Mouse (Mus musculus) left cerebral cortex, adult 2 months (tissue): Measurements from ENCODE around the gene Tspan18. TPM values are rescaled to one million over a fixed set of nuclear protein-coding genes. Genes with fewer than 3 reads are reported as not detected.

Experiments used
- DNase-seq, 2 experiments: peaks; one replicate each; pipeline ENCODE4 v3.0.0; 2021 to 2022; ENCODE audit warnings: low spot score in 2 of 2, mixed read lengths in 1 of 2; ENCODE audit errors: extremely low spot score in 1 of 2
- H3K27ac ChIP-seq: fragments of 200-600 bp; 2 replicates; pipeline ENCODE4 v1.8.1; 2022
- H3K4me3 ChIP-seq: fragments of 200-600 bp; 2 replicates; pipeline ENCODE4 v1.8.1; 2022
- CTCF ChIP-seq: fragments of 200-600 bp; IDR thresholded peaks from 2 replicates; pipeline ENCODE4 v1.8.1; 2022; ENCODE audit warnings: antibody characterized with exemption, mild to moderate bottlenecking, moderate library complexity
- intact Hi-C: fragments of 180-260 bp; cut with DNase I; formaldehyde crosslinking; loops from one replicate; pipeline ENCODE4 v1.15.1; 2025
- long read RNA-seq, 2 experiments: library from polyadenylated mRNA; stranded (forward); transcript quantifications; one replicate each; pipeline ENCODE4 v2.0.0; 2021; ENCODE audit warnings: borderline mapping rate in 2 of 2
- total RNA-seq, 2 experiments: library from RNA; stranded (reverse); gene quantifications; 2 replicates each; pipeline ENCODE4 v1.2.3; 2021

Tspan18 gene
- 1 to 10 TPM; 1.5 to 3.0 TPM for total RNA-seq
- long read RNA-seq, experiment 1, partial matches to known transcripts, result 0 of 4 reads
- long read RNA-seq, experiment 1, other reads (novel, unspliced or antisense), result 1 of 4 reads
- long read RNA-seq, experiment 2, partial matches to known transcripts, result 0 of 5 reads
- long read RNA-seq, experiment 2, other reads (novel, unspliced or antisense), result 0 of 5 reads

DNA sequence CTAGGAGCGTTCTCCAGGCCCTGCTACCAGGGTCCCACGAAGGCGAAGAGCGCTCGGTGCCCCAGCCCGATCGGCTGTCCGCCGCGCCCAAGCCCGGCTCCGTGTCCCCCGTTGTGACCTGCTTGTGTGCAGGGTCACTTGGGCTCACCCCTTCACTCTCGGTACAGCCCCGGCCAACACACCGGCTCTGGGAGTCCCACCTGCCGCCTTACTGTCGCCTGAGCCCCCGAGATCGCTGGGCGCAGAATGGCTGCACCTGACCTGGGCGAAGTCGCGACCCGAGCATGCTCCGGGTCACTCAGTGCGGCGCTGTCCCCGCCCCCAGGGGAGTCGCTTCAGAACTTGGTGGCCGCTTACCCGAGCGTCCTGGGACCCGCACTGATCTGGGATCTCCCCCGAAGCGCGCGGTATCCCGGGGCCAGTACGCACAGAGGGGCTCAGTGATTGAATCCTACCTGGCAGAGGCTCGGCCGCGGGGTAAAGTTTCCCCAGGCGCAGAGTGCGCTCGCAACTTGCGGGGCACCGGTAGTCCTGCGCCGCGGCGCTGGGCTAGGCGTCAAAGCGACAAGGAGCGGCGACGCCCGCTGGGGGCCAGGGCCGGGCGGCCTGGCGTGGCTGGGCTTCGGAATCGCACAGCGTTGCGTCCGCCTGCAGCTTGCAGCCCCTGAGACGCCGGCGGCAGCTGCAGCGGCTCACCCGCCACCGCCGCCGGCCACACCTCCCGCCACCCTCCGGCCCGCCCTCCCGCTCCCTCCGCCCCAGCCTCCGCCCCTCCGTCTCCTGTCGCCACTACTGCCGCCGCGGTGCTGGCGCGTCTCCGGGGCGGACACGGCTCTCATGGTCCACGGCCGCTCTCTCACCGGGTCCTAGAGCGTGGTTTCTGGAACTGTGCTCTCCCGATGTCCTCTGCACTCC is at the start of gene Tspan18:
Gene Tspan18 (minus strand): TSS at position 689 of the 915 bp plus-strand sequence.
- Histone ChIP-seq H3K27ac (no peak within 1 kb of the TSS), H3K4me3 (peak within 1 kb of the TSS; percentile 63)
- DNase-seq, result peak; percentile 33 to 43
- TF ChIP-seq CTCF, result no peak; the same call in 1 of the 2 replicates
- intact Hi-C loops, result loop anchor here (1.0 to 5.0 kb wide), 3 partner anchors 83 to 117 kb away; no protein-coding TSS in a partner anchor

DNA sequence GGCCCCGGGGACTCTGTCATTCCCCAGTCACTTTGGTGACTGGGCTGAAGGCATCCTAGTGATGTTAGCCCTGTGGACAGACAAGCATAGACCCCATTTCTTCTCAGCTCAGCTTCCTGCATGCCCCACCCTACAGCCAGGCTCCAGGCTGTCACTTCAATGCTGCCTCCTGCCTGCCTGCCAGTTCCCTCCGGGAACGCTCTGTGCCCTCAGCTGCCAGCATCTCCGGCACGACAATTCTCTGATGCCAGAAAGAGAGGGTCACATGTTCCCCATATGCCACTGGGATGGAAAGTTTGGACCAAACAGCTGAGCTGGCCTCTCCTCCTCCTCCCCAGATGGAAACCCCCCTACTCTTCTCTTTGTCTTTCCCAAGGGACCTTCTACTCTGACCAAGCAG is 49.5 kb upstream of the Tspan18 start:
- no peak for DNase-seq
- no peak for TF ChIP-seq CTCF
- H3K27ac ChIP-seq, result no peak overlapping the region
- no peak overlapping the region for H3K4me3 ChIP-seq
- intact Hi-C loops, result no loop called here

DNA sequence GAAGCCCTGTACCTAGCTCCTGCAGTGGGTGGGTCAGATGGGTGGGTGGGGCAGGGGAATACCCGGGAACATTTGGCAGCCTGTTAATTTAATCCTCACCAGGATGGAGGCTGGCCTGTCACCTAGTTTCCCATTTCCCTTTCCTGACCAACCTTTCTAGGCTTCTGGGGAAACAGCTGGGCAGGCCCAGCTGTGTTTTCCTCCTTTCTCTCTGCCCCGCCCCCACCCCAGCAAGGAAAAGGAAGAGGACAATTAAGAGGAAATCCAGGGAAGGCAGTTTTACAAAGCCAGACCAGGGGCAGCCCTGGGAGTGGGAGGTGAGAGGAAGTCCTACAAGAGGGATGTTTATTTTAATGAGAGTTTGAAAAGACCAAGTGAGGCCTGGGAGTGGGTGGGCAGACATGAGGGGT is 46.4 kb upstream of the Tspan18 start:
- DNase-seq, result no peak
- Histone ChIP-seq H3K4me3 (no peak overlapping the region), H3K27ac (no peak overlapping the region)
- no peak for TF ChIP-seq CTCF
- intact Hi-C loops, result no loop called here

DNA sequence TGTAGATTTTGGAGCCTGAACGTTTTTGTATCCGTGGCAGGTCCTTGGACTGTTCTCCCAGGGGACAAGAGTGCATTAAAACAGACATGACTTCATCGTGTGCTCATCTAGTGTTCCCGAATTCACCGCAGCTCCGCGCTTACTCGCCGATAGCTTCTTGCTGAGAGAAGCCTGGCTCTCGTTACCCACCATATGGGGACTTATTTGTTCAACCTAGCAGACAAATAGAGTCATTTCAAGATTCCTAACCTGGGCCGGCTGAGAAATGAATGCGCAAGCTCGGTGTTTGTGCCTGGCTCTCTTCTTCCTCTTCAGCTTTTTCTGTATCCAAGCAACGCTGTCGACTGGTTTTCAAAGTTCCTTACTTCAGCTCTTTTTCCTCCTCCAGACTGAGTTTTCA is 43.5 kb upstream of the Tspan18 start:
- no peak for TF ChIP-seq CTCF
- no peak overlapping the region for H3K27ac ChIP-seq
- no peak overlapping the region for H3K4me3 ChIP-seq
- intact Hi-C loops, result no loop called here
- no peak for DNase-seq

DNA sequence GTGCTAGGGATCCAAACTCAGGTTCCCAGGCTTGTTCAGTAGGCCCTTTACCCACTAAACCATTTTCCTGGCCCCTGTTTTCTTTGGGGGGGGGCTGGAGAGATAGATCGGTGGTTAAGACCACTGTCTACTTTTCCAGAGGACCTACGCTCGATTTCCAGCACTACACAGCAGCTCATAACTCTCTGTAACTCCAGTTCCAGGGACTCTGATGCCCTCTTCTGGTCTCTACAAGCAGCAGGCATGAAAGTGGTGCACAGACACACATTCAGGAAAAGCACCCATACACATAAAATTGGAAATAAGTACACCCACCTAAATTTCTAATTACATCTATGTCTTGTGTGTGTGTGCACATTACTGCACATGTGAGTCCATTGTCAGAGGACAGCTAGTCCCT is 42.9 kb upstream of the Tspan18 start:
- Histone ChIP-seq H3K27ac (no peak overlapping the region), H3K4me3 (no peak overlapping the region)
- TF ChIP-seq CTCF, result no peak; the same call in 1 of the 2 replicates
- DNase-seq, result no peak
- intact Hi-C loops, result no loop called here

- Histone ChIP-seq H3K27ac (no peak overlapping the region), H3K4me3 (no peak overlapping the region)
- intact Hi-C loops, result no loop called here
- no peak for TF ChIP-seq CTCF
- DNase-seq, result no peak
These were observed 38.6 kb upstream of the Tspan18 start for GRCm38 (mm10) chr2:93372872-93373271.

DNA sequence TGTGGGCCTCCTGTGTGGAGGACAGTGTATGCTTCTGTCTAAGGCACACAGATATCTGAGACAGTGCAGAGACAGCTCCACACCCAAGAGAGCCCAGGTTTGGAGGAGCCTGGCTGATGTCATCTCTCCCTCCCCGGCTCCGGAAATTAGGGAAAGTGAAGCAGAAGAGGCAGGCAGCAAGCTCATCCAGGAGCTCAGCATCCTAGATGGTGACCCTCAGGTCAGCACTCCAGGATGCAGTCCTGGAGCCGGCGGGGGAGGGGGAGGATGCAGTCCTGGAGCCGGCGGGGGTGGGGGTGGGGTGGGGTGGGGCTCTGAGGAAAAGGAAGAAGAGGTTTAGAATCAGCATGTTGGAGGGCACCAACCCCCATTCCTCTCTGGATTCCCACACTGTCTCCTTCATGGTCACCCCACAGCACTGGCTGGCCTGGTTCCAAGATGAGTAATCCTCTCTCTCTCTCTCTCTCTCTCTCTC is 37.8 kb upstream of the Tspan18 start:
- Histone ChIP-seq H3K4me3 (no peak overlapping the region), H3K27ac (no peak overlapping the region)
- DNase-seq, result no peak
- intact Hi-C loops, result no loop called here
- TF ChIP-seq CTCF, result no peak

DNA sequence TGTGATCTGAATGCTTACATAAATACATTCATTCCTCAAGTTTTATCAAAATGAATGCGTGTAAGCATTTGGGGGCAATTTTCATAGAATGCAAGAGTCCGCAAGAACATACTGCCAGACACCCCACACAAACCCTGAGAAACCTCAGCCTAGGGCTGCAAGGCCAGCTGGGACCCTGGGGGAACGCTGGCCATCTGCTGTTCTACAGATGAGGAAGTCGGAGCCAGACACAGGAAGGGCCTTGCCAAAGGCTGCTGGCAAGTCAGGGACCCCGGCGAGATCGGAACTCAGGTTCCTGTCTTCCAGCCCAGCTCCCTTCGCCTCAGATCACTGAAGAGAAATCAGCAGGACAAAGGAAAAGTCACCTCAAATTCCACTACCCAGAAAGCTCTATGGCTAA is 34.6 kb upstream of the Tspan18 start:
- intact Hi-C loops, result no loop called here
- TF ChIP-seq CTCF, result no peak
- H3K4me3 ChIP-seq, result no peak overlapping the region
- no peak for DNase-seq
- H3K27ac ChIP-seq, result no peak overlapping the region

- Histone ChIP-seq H3K27ac (no peak overlapping the region), H3K4me3 (no peak overlapping the region)
- no peak for TF ChIP-seq CTCF
- intact Hi-C loops, result no loop called here
- DNase-seq, result no peak
These were observed 33.7 kb upstream of the Tspan18 start for GRCm38 (mm10) chr2:93367962-93368361.

- DNase-seq, result no peak
- no peak for TF ChIP-seq CTCF
- intact Hi-C loops, result no loop called here
- Histone ChIP-seq H3K27ac (no peak overlapping the region), H3K4me3 (no peak overlapping the region)
These were observed 31.1 kb upstream of the Tspan18 start for GRCm38 (mm10) chr2:93365411-93365810.

GRCm38 (mm10) chr2:93364951-93365350 is 30.6 kb upstream of the Tspan18 start:
- intact Hi-C loops, result no loop called here
- Histone ChIP-seq H3K27ac (no peak overlapping the region), H3K4me3 (no peak overlapping the region)
- no peak for TF ChIP-seq CTCF
- DNase-seq, result no peak

DNA sequence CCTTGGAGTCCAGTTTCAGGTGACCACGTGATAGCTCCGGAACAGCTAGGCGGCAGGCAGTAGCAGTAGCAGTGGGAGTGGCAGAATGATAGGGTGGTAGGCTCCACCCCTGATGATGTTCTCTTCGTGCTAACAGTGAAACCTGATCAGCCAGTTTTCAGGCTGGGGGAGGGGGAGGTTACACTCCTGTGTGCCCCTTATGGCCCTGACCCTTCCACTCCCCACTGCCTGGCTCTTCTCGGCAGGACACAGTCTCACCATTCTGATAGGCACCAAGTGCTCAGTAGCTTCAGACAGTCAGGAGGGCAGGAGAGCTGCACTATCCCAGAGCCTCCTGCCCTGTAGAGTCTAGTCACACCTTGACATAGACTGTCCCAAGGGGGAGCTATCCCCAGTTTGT is 27.1 kb upstream of the Tspan18 start:
- TF ChIP-seq CTCF, result no peak
- H3K4me3 ChIP-seq, result no peak overlapping the region
- DNase-seq, result no peak
- intact Hi-C loops, result no loop called here
- H3K27ac ChIP-seq, result no peak overlapping the region
